Mouse (Mus musculus): ENCODE data around the gene Plxna4.
A peak's percentile ranks its signal among the peaks of the same experiment; 100 is the strongest.
"Not testable (repeated sequence)": the region's sequence is repeated elsewhere in the genome, so short reads cannot be mapped to it uniquely, and the experiment has no call there.

Gene Plxna4

GRCm38 (mm10) chr6:32533962-32534740 lies 53.8 kb downstream of the Plxna4 start:
- no peak for DNase-seq

- no peak for DNase-seq
Measured at GRCm38 (mm10) chr6:32528081-32528570, 59.9 kb downstream of the Plxna4 start.

- DNase-seq = peak; percentile 22
Measured at GRCm38 (mm10) chr6:32527518-32527917, 60.5 kb downstream of the Plxna4 start.

- DNase-seq = no peak
Measured at GRCm38 (mm10) chr6:32526762-32527161, 61.2 kb downstream of the Plxna4 start.

- DNase-seq = no peak
Measured at GRCm38 (mm10) chr6:32520097-32520496, 67.9 kb downstream of the Plxna4 start.

GRCm38 (mm10) chr6:32518617-32519016 lies 69.4 kb downstream of the Plxna4 start:
- no peak for DNase-seq

- DNase-seq = no peak
Measured at GRCm38 (mm10) chr6:32514096-32514495, 73.9 kb downstream of the Plxna4 start.

- DNase-seq = peak; percentile 42
Measured at GRCm38 (mm10) chr6:32512010-32512409, 76.0 kb downstream of the Plxna4 start.

GRCm38 (mm10) chr6:32510924-32511323 lies 77.1 kb downstream of the Plxna4 start:
- peak; percentile 80 for DNase-seq

GRCm38 (mm10) chr6:32510491-32510890 lies 77.5 kb downstream of the Plxna4 start:
- no peak for DNase-seq

- DNase-seq = no peak
Measured at GRCm38 (mm10) chr6:32509046-32509445, 78.9 kb downstream of the Plxna4 start.

GRCm38 (mm10) chr6:32504963-32505362 lies 83.0 kb downstream of the Plxna4 start:
- no peak for DNase-seq

GRCm38 (mm10) chr6:32501186-32501585 lies 86.8 kb downstream of the Plxna4 start:
- DNase-seq = not testable (repeated sequence)

- DNase-seq = no peak
Measured at GRCm38 (mm10) chr6:32498106-32498505, 89.9 kb downstream of the Plxna4 start.

GRCm38 (mm10) chr6:32496109-32496508 lies 91.9 kb downstream of the Plxna4 start:
- DNase-seq = no peak

GRCm38 (mm10) chr6:32495532-32495931 lies 92.5 kb downstream of the Plxna4 start:
- DNase-seq = no peak

- peak; percentile 75 for DNase-seq
Measured at GRCm38 (mm10) chr6:32493557-32493956, 94.4 kb downstream of the Plxna4 start.

- no peak for DNase-seq
Measured at GRCm38 (mm10) chr6:32487121-32487520, 100.9 kb downstream of the Plxna4 start.

GRCm38 (mm10) chr6:32482469-32482868 lies 105.5 kb downstream of the Plxna4 start:
- DNase-seq = no peak

- DNase-seq = peak; percentile 23
Measured at GRCm38 (mm10) chr6:32480741-32481140, 107.3 kb downstream of the Plxna4 start.

- no peak for DNase-seq
Measured at GRCm38 (mm10) chr6:32479765-32480164, 108.2 kb downstream of the Plxna4 start.

- peak; percentile 82 for DNase-seq
Measured at GRCm38 (mm10) chr6:32479193-32479758, 108.7 kb downstream of the Plxna4 start.

GRCm38 (mm10) chr6:32475958-32476357 lies 112.0 kb downstream of the Plxna4 start:
- DNase-seq = peak; percentile 12

- DNase-seq = no peak
Measured at GRCm38 (mm10) chr6:32472062-32472461, 115.9 kb downstream of the Plxna4 start.

Measured in lung, postnatal 10 days (tissue).